Mouse (Mus musculus) urinary bladder, postnatal 10 days (tissue): Measurements from ENCODE around the gene Ppp1r27.
"Not testable (repeated sequence)": the region's sequence is repeated elsewhere in the genome, so short reads cannot be mapped to it uniquely, and the experiment has no call there.

Experiments used
- DNase-seq: peaks from one replicate; pipeline ENCODE4 v3.0.0; 2022; ENCODE audit warnings: low spot score

The Ppp1r27 gene

DNA sequence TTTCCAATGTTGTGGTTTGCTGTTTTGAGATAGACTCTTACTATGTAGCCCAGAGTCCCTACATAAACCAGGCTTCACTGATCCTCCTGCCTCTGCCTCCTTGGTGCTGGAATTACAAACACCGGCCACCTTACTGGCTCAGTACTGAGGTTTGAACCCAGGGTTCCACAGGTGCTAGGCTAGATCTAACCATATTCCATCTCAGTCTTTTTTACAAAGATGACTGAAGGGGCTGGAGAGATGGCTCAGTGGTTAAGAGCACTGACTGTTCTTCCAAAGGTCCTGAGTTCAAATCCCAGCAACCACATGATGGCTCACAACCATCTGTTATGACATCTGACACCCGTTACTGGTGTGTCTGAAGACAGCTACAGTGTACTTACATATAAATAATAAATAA, 36.7 kb downstream of the Ppp1r27 start:
- DNase-seq, result not testable (repeated sequence)

DNA sequence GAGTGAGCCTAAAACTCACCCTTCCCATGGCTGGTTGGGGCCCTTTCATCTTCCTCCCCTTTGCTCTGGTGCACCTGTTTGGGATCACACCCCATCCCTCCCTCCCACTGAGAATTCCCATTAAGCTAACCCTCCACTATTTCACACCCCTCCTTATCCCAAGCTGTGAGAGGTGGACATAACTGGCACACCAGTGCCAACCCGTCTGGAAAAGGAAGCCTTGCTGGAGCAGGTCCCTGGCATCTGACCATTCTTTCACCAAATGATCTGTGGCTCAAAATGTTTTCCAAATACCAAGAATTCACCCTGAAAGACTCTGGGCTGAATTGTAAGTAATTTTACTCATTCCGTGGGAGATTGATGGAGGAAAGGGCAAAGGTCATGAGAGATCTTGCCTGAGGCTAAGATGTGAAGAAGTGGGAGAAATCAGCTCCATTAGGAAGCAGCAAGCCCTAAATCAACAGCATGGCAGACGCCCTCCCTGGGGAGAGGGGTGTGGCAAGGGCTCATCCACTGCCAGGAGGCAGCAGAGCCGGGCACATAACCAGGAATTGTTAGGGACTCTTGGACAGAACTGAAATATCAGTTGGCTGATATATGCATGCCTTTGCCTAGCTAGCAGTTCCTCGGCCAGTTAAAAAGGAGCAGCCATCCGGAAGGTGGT, 38.0 kb downstream of the Ppp1r27 start:
- no peak for DNase-seq

DNA sequence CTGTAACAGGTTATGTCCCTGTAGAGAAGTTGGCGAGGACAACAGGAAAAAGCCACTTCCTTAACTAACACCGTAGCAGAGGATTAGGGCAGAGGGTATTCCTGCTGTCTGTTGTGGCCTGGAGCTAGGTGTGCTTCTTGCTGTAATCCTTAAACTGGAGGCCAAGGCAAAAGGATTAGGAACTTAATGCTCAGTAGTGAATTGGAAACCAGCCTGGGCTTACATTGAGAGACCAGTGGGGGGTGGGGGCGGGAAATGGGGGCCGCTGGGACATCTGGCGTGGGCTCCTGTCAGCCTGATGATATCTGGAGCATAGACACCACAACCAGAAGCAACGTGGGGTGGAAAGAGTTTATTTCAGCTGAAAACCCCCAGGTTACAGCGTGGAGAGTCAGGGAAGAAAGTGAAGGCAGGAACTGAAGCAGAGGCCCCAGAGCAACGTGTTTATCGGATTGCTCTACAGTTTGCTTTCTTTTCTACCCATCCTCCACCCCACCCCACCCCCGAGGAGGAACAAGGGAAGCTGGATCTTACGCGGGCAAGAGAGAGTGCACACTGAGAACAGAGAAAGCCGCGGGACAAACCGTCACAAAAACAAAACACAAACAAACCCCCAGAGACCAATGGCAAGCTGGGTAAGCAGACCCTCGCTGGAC, 40.4 kb downstream of the Ppp1r27 start:
- no peak for DNase-seq

DNA sequence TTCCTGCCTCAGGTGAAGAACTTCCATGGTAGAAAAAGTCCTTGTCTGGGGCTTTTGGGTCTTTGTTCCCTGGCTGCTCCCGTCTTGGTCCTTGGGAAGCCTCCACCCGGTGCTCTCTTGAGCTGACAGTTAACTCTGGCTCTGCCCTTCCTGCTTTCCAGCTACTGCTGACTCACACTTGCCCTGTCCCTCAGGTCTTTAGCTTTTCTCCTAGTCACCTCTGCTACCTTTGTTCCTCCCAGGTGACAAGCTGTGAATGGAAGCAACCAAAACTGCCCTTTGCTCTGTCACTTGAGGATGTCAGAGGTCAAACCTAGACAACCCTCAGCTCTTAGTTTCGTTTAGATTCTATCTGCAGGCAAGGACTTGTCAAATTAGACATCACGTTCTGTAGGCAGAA, 41.0 kb downstream of the Ppp1r27 start:
- no peak for DNase-seq

DNA sequence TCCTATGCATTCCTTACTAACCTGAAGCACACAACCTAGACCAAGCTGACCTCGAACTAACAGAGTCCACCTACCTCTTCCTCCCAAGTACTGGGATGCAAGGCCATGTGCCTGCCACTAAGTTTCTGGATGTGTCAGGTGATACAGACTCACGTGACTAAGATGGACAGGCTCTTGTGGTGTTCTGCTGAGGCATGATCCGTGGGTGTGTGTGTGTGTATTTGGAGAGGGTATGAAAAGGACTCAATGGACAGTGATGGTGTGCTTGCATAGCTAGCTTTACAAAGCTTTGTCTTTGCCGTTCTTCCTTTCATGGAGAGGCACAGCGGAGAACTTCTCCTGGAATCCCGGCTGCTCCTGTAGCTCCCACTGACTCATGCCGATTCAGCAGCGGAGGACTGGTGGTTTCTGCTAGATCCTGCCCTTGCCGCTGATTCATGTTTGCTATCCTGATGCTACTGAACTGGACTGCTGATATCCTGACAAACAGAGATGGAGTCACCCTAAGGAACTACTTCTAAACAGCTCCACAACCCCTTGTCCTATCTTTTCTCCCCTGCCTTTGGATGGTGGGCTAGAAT, 42.6 kb downstream of the Ppp1r27 start:
- no peak for DNase-seq

DNA sequence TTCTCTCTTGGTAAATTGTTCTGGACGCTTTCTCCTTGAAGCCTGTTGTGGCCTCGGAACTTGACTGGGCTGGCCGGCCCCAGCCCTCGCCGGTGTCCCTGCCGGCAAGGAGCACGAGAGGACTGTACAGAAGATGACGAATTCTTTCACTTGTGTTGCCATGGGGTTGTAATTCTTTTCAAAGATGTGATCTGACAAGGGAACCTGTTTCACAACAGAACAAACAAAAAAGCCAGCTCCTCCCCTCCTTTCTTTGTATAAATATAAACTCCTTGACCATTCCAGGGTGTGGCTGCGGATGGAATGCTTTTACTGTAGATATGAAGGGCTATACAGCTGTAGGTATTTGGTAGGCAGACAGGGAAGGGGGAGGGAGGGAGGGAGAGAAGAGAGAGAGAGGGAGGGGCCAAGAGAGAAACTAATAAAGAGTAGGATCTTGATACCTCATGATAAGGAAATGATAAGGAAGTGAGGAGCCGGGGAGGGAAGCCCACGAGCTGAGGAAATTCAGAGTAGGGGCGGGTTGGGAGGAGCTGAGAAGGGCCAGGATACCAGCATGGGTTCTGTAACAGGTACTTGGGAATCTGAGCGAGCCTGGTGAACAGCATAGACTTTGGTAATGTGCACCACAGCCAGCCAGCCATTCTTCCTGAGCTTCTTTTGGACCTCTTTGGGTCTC, 43.2 kb downstream of the Ppp1r27 start:
- DNase-seq, result no peak

DNA sequence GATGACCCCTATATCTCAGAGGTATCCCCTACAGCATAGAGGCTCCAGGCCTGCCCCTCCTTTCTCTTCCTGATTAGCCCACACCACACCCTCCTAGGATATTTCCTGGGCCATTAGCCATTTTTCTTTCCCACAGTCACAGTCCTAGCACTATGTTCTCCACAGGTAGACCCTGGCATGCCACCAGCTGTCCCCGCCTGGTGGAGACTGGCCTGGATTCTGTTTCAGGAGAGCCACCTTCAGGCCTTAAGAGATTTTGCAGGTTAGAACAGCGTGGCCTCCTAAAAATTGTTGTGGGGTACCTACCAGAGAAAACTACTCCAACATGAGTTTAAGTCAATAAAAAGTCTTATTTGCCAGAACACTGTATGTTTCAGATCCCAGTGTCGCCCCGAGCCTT, 44.0 kb downstream of the Ppp1r27 start:
- no peak for DNase-seq

DNA sequence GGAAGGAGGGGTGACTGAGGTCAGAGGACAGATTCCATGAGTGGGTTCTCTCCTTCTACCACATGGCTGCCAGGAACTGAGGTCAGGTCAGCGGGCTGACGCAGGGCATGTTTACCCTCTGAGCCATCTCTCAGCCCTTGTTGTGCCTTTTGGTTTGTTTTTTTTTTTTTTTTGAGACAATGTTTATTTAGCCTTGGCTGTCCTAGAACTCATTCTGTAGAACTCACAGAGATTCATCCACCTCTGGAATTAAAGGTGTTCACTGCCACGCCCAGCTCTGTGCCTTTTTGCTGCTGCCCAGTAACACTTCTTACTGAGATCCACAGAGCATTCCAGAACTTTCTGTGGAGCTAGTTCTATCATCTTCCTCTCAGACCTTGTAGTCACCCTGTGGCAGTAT, 45.3 kb downstream of the Ppp1r27 start:
- DNase-seq, result no peak

DNA sequence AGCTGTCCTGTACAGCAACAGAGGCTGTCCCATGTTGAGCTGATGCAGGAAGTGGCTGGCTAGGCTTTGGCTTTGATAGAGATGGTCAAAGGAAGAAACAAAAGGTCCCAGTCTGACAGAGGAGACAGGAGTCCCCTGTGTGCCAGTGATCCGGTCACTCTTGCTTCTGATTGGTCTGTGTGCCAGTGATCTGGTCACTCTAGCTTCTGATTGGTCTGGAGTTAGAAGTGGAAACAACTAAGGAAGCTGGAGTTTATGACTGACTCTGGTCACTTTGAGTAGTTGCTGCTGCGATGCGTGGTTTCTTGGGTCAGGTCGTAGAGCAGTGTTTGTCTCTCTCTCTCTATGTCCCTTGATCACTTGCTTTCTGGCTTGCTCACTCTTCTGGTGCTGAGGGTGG, 49.2 kb downstream of the Ppp1r27 start:
- DNase-seq, result no peak

DNA sequence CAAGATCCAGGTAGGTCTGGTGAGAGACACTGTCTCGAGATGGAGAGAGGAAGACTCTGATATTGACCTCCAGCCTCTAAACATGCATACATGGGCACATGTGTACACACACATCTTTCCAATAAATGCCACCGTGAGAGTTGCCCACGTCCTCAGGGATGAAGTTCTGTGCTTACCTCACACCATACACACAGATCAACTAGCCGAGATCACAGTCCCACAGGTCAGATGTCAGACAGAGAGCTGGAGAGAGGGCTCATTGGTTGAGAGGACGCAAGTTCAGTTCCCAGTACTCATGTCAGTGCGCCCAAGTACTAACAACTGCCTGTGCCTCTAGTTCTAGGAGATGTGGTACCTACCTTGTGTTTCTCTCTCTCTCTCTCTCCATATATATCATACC, 49.9 kb downstream of the Ppp1r27 start:
- DNase-seq, result no peak

DNA sequence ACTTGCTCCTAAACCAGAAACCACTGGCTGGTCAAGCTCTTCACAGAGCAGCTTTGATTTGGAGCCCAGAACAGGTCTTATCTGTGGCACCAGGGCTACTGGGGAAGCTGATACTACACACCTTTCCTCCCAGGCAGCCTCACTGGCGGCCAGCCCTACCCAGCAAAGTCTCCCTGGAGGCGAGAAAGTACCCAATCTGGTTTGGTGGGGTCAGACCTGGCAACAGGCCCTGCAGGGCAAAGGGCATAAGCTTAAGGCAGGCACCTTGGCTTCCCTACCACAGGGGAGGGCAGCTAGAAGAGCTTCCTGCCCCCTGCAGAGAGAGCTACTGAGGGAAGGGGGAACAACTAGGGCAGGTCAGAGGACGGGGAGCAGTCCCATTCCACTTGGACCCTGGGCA, 50.6 kb downstream of the Ppp1r27 start:
- DNase-seq, result no peak
